In genomic region chr10:127514764-127515163, GRCm38 (mm10) we compare ENCODE assay signal across 8 mouse cellular contexts. TPM values are rescaled to one million over a fixed set of nuclear protein-coding genes. Genes with fewer than 3 reads are reported as not detected.
DNase-seq lines count a peak whose midpoint lies in the region; ATAC-seq lines count a peak whose summit lies in the region.

Gene Ndufa4l2 (plus strand): TSS chr10:127514967.

- H3K9ac ChIP-seq in embryonic facial prominence, embryonic 11.5 days (replicated peaks; ENCODE audit: low read length): no peak within 1 kb of the TSS
- 0 out of 2 replicates have a peak within 1 kb of the TSS, but pooled peaks have one; percentile 14 for H3K9ac ChIP-seq in heart, embryonic 14.5 days (ENCODE audit: low read length)
- 0 out of 2 replicates have a peak within 1 kb of the TSS, but pooled peaks have one; percentile 1 for H3K9ac ChIP-seq in limb, embryonic 13.5 days
- peak within 1 kb of the TSS; percentile 4; the same call in 1 of the 2 replicates for H3K9ac ChIP-seq in neural tube, embryonic 15.5 days (replicated peaks)

- H3K4me2 ChIP-seq in embryonic facial prominence, embryonic 11.5 days (ENCODE audit: low read depth, low read length): peak within 1 kb of the TSS; percentile 38; the same call in 1 of the 2 replicates
- H3K4me2 ChIP-seq in heart, embryonic 14.5 days (ENCODE audit: low read length): peak within 1 kb of the TSS; percentile 96
- peak within 1 kb of the TSS; percentile 84 for H3K4me2 ChIP-seq in limb, embryonic 13.5 days (replicated peaks)
- peak within 1 kb of the TSS; percentile 69 for H3K4me2 ChIP-seq in neural tube, embryonic 15.5 days

- ATAC-seq in embryonic facial prominence, embryonic 11.5 days (replicated peaks; ENCODE audit: insufficient number of reproducible peaks, low FRiP score, low TSS enrichment, low read depth): no peak
- ATAC-seq in heart, embryonic 14.5 days (ENCODE audit: insufficient number of reproducible peaks, insufficient read depth, low FRiP score, low read depth): no peak
- ATAC-seq in limb, embryonic 13.5 days (ENCODE audit: low FRiP score, low read depth): no peak
- ATAC-seq in neural tube, embryonic 15.5 days (ENCODE audit: low FRiP score): no peak
- ATAC-seq in CD4-positive, CD25-positive, alpha-beta regulatory T cell, adult 4 months: no peak

- H3K9me3 ChIP-seq in embryonic facial prominence, embryonic 11.5 days (replicated peaks; ENCODE audit: control insufficient read depth, low read length): no peaks in the 10 kb centered on the region
- no peaks in the 10 kb centered on the region for H3K9me3 ChIP-seq in heart, embryonic 14.5 days (ENCODE audit: control insufficient read depth, low read length)
- no peaks in the 10 kb centered on the region for H3K9me3 ChIP-seq in limb, embryonic 13.5 days
- no peaks in the 10 kb centered on the region for H3K9me3 ChIP-seq in neural tube, embryonic 15.5 days (replicated peaks)

- no peaks in the 10 kb centered on the region; the same call in 1 of the 2 replicates for H3K36me3 ChIP-seq in embryonic facial prominence, embryonic 11.5 days (replicated peaks; ENCODE audit: control insufficient read depth, insufficient read depth, low read depth, low read length)
- peaks cover 25% of the 10 kb centered on the region for H3K36me3 ChIP-seq in heart, embryonic 14.5 days (ENCODE audit: control insufficient read depth, insufficient read depth, low read length)
- H3K36me3 ChIP-seq in limb, embryonic 13.5 days: peaks cover 27% of the 10 kb centered on the region
- peaks cover 10% of the 10 kb centered on the region for H3K36me3 ChIP-seq in neural tube, embryonic 15.5 days

- H3K27ac ChIP-seq in embryonic facial prominence, embryonic 11.5 days (replicated peaks; ENCODE audit: low read depth, low read length): no peak within 1 kb of the TSS
- no peak within 1 kb of the TSS for H3K27ac ChIP-seq in heart, embryonic 14.5 days (replicated peaks in 1 of 2; ENCODE audit: control insufficient read depth in 1 of 2, insufficient read depth in 1 of 2, low read depth in 2 of 2, low read length in 2 of 2)
- H3K27ac ChIP-seq in limb, embryonic 13.5 days: no peak within 1 kb of the TSS; the same call in 1 of the 2 replicates
- H3K27ac ChIP-seq in neural tube, embryonic 15.5 days (replicated peaks): peak within 1 kb of the TSS; percentile 92

- H3K4me3 ChIP-seq in embryonic facial prominence, embryonic 11.5 days (ENCODE audit: low read depth, low read length): no peak within 1 kb of the TSS
- H3K4me3 ChIP-seq in heart, embryonic 14.5 days (ENCODE audit: control insufficient read depth in 1 of 2, insufficient read depth in 1 of 2, low read depth in 1 of 2, low read length in 2 of 2): peak within 1 kb of the TSS in 1 of 2 experiments; percentile 17; a peak in 2 of 4 replicates
- H3K4me3 ChIP-seq in limb, embryonic 13.5 days: peak within 1 kb of the TSS; percentile 52
- no peak within 1 kb of the TSS for H3K4me3 ChIP-seq in neural tube, embryonic 15.5 days (replicated peaks)

- peaks cover 33% of the 10 kb centered on the region for H3K4me1 ChIP-seq in embryonic facial prominence, embryonic 11.5 days (ENCODE audit: control insufficient read depth, insufficient read depth, low read length)
- H3K4me1 ChIP-seq in heart, embryonic 14.5 days (ENCODE audit: control insufficient read depth in 2 of 2, insufficient read depth in 2 of 2, low read length in 2 of 2): peaks cover 39 to 48% of the 10 kb centered on the region in 2 experiments
- H3K4me1 ChIP-seq in limb, embryonic 13.5 days: peaks cover 72% of the 10 kb centered on the region
- peaks cover 79% of the 10 kb centered on the region for H3K4me1 ChIP-seq in neural tube, embryonic 15.5 days

- peaks cover 43% of the 10 kb centered on the region for H3K27me3 ChIP-seq in embryonic facial prominence, embryonic 11.5 days (ENCODE audit: control insufficient read depth, insufficient read depth, low read length)
- H3K27me3 ChIP-seq in heart, embryonic 14.5 days (ENCODE audit: control insufficient read depth, insufficient read depth, low read length): peaks cover 60% of the 10 kb centered on the region
- H3K27me3 ChIP-seq in limb, embryonic 13.5 days: peaks cover 82% of the 10 kb centered on the region
- peaks cover 32% of the 10 kb centered on the region for H3K27me3 ChIP-seq in neural tube, embryonic 15.5 days (replicated peaks)

- 7% methylated on average over 6 of the region's 6 CpGs for WGBS in embryonic facial prominence, embryonic 11.5 days
- 20% methylated on average over 6 of the region's 6 CpGs for WGBS in heart, embryonic 14.5 days
- 18% methylated on average over 6 of the region's 6 CpGs for WGBS in limb, embryonic 13.5 days
- WGBS in neural tube, embryonic 15.5 days: 23% methylated on average over 6 of the region's 6 CpGs

- DNase-seq in cerebellum, adult 11 months: peak; percentile 22
- DNase-seq in cerebellum, adult 18-20 months: no peak
- no peak for DNase-seq in embryonic facial prominence, embryonic 11.5 days (ENCODE audit: low spot score)
- DNase-seq in T-cell, adult 2 months (ENCODE audit: low spot score): no peak

RNA-seq across cellular contexts. Expression of gene Ndufa4l2, which starts in this region (rescaled TPM):
- 2.1 and 2.8 TPM in 2 replicates for polyA plus RNA-seq in embryonic facial prominence, embryonic 11.5 days (2014; fragmentation: Nextera tagmentation; extraction: Ambion mirVana)
- 31.2 and 34.2 TPM in 2 replicates for polyA plus RNA-seq in heart, embryonic 14.5 days (2014; fragmentation: Nextera tagmentation; extraction: Ambion mirVana)
- 8.7 and 10.1 TPM in 2 replicates for polyA plus RNA-seq in limb, embryonic 13.5 days (2015; fragmentation: Nextera tagmentation; extraction: Ambion mirVana)
- 17.8 and 22.5 TPM in 2 replicates for polyA plus RNA-seq in neural tube, embryonic 15.5 days (2015; fragmentation: Nextera tagmentation; extraction: Ambion mirVana)
- not detected for polyA plus RNA-seq in CD4-positive, CD25-positive, alpha-beta regulatory T cell, adult 4 months (2017; shearing (Covaris generic))

Comparison
In these comparisons a context has a peak if more than half of its experiments do, and no peak if none do; other contexts are left out.
1. H3K4me2 ChIP-seq: peak in every context shown above with its lines; median percentile 96 in heart, embryonic 14.5 days; 84 in limb, embryonic 13.5 days; 69 in neural tube, embryonic 15.5 days; 38 in embryonic facial prominence, embryonic 11.5 days.